Mouse (Mus musculus): ENCODE results near the gene Olfr1090.

The Olfr1090 gene

GRCm38 (mm10) chr2:86758893-86759292 is at the start of gene Olfr1090:
Gene Olfr1090 (minus strand): TSS chr2:86758993.
- no peak for DNase-seq (ENCODE audit: low spot score in 2 of 2)

- DNase-seq (ENCODE audit: low spot score in 2 of 2): no peak
Observed at GRCm38 (mm10) chr2:86782179-86782578, 23.4 kb upstream of the Olfr1090 start, which contains the start of gene Olfr1093. Gene Olfr1093 (plus strand): TSS chr2:86782479.

- DNase-seq (ENCODE audit: low spot score in 2 of 2): no peak
Observed at GRCm38 (mm10) chr2:86761050-86761449, 2.3 kb upstream of the Olfr1090 start.

DNA sequence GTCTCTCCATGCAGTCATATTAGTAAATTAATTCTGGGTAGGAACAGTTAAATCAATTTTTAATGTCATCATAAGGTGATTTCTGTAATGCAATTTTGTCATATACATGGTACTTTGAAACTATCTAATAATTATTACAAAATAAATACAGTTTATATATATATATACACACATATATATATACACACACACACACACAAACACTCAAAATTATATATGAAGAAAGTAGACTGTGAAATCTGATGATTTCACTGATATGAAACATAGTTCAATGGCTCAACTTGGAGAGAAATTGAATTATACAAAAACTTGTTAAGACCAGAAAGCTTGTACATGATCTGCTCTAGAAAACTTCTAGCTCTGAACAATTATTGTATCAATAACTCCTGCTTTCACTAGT is 25.2 kb downstream of the Olfr1090 start, which contains the start of gene Olfr1089:
Gene Olfr1089 (minus strand): TSS at position 101 of the 400 bp plus-strand sequence.
- no peak for DNase-seq (ENCODE audit: low spot score in 2 of 2)

Measured in frontal cortex, postnatal 25 days (tissue).